Mouse (Mus musculus) liver, embryonic 16.5 days (tissue): ENCODE data around the gene Crym. TPM values are rescaled to one million over a fixed set of nuclear protein-coding genes. Genes with fewer than 3 reads are reported as not detected.

Experiments
- ATAC-seq: fragments of 200-750 bp; cut with Nextera tagmentation; 2 replicates; pipeline ENCODE4 v1.8.0; 2017; ENCODE audit warnings: low read depth, mild to moderate bottlenecking, moderate number of reproducible peaks, moderate library complexity
- H3K27ac ChIP-seq: fragments of 300-500 bp; sonication (generic); 2 replicates; pipeline ENCODE4 v1.5.1; 2014; ENCODE audit warnings: mild to moderate bottlenecking, low read length
- H3K27me3 ChIP-seq: fragments of 300-500 bp; sonication (generic); 2 replicates; pipeline ENCODE4 v1.6.1; 2014; ENCODE audit warnings: low read depth, low read length, mixed read lengths; ENCODE audit not compliant: control insufficient read depth, insufficient read depth
- H3K36me3 ChIP-seq: fragments of 300-500 bp; sonication (generic); 2 replicates; pipeline ENCODE4 v1.6.1; 2014; ENCODE audit warnings: mild to moderate bottlenecking; ENCODE audit not compliant: control insufficient read depth, insufficient read depth
- H3K4me1 ChIP-seq: fragments of 300-500 bp; sonication (generic); 2 replicates; pipeline ENCODE4 v1.6.1; 2014; ENCODE audit warnings: low read depth, low read length, mixed read lengths; ENCODE audit not compliant: control insufficient read depth
- H3K4me2 ChIP-seq: fragments of 300-500 bp; sonication (generic); 2 replicates; pipeline ENCODE4 v1.6.1; 2014; ENCODE audit warnings: low read depth, low read length, mixed read lengths
- H3K4me3 ChIP-seq: fragments of 300-500 bp; sonication (generic); 2 replicates; pipeline ENCODE4 v1.5.1; 2014; ENCODE audit warnings: low read depth, mild to moderate bottlenecking, low read length
- H3K9ac ChIP-seq: fragments of 300-500 bp; sonication (generic); 2 replicates; pipeline ENCODE4 v1.6.1; 2014; ENCODE audit warnings: low read depth, low read length
- H3K9me3 ChIP-seq: fragments of 300-500 bp; sonication (generic); replicated peaks from 2 replicates; pipeline ENCODE4 v1.6.1; 2016; ENCODE audit warnings: low read length; ENCODE audit not compliant: control insufficient read depth
- WGBS: fragments of 180-500 bp; shearing (Covaris S2); extraction: QIAGEN DNeasy Blood & Tissue Kit; methylation state at CpG from one replicate; pipeline ENCODE4 v1.1.7; 2014; ENCODE audit not compliant: insufficient replicate concordance; 5-methylcytosine and 5-hydroxymethylcytosine counted together
- polyA plus RNA-seq: library from polyadenylated mRNA; unstranded; fragments of >200 nt; fragmentation: Nextera tagmentation; extraction: Ambion mirVana; gene quantifications from 2 replicates; pipeline ENCODE4 v1.2.1, GENCODE M21; 2015

Gene Crym
- 0.48 and 0.55 TPM in 2 replicates for polyA plus RNA-seq

DNA sequence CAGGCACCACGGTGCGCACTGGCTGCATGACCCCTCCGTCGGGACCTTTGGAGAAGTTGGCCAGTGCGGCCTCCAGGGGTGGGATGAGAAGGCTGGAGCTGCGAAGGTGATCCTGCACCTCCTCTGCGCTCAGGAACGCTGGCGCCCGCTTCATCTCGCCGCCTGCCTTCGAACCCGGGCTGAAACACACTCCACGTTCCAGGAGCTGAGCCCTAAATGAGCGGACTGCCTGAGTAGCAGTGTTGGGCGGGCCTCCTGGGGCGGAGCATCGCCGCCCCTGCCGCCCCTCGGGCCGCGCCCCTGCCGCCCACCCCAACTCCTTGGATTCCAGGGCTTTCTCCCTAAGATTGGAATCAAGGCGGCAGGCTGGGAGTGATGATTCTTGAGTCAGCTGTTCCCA is at the start of gene Crym:
TSS of gene Crym (minus strand) at position 341 of the 400 bp plus-strand sequence.
- Histone ChIP-seq H3K4me3 (no peak within 1 kb of the TSS), H3K9me3 (no peaks in the 10 kb centered on the region), H3K27ac (no peak within 1 kb of the TSS), H3K9ac (no peak within 1 kb of the TSS), H3K4me1 (no peaks in the 10 kb centered on the region), H3K36me3 (no peaks in the 10 kb centered on the region), H3K4me2 (peak within 1 kb of the TSS; percentile 42), H3K27me3 (peaks cover 6% of the 10 kb centered on the region)
- ATAC-seq: no peak
- WGBS: 6% methylated on average over 26 of the region's 26 CpGs

GRCm38 (mm10) chr7:120241092-120241491 is 39.2 kb upstream of the Crym start:
- Histone ChIP-seq H3K36me3 (no peaks in the 10 kb centered on the region), H3K9me3 (no peaks in the 10 kb centered on the region), H3K9ac (no peak overlapping the region), H3K27me3 (no peaks in the 10 kb centered on the region), H3K4me2 (no peak overlapping the region), H3K27ac (no peak overlapping the region), H3K4me1 (no peaks in the 10 kb centered on the region), H3K4me3 (no peak overlapping the region)
- no peak for ATAC-seq

DNA sequence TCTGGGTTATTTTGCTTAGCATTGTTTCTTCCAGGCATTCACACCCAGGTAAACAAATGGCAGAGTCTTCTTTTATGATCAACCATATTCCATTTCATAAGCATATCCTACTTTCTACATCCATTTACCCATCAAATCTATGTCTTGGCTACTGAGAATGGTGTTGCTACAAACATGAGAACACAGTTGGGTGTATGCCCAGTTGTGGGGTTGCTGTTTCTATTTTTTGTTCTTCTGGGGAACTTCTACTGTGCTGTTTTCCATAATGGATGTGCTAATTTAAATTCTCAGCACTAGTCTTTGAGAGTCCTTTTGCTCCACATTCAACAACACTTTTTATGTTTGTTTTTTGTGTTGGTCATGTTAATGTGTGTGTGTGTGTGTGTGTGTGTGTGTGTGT is 26.6 kb upstream of the Crym start:
- H3K4me2 ChIP-seq: no peak overlapping the region
- no peaks in the 10 kb centered on the region for H3K27me3 ChIP-seq
- H3K9ac ChIP-seq: no peak overlapping the region
- no peaks in the 10 kb centered on the region for H3K36me3 ChIP-seq
- H3K27ac ChIP-seq: no peak overlapping the region
- no peaks in the 10 kb centered on the region for H3K4me1 ChIP-seq
- ATAC-seq: no peak
- H3K4me3 ChIP-seq: no peak overlapping the region
- H3K9me3 ChIP-seq: no peaks in the 10 kb centered on the region

- no peak overlapping the region for H3K4me3 ChIP-seq
- no peak for ATAC-seq
- no peak overlapping the region for H3K9ac ChIP-seq
- no peaks in the 10 kb centered on the region for H3K36me3 ChIP-seq
- 26% methylated on average over 9 of the region's 9 CpGs for WGBS
- no peak overlapping the region for H3K27ac ChIP-seq
- H3K4me1 ChIP-seq: no peaks in the 10 kb centered on the region
- no peak overlapping the region for H3K4me2 ChIP-seq
- no peaks in the 10 kb centered on the region for H3K9me3 ChIP-seq
- peaks cover 6% of the 10 kb centered on the region for H3K27me3 ChIP-seq
Observed at GRCm38 (mm10) chr7:120205989-120206388, 4.1 kb upstream of the Crym start.

- Histone ChIP-seq H3K4me3 (no peak within 1 kb of the TSS), H3K4me2 (peak within 1 kb of the TSS; percentile 3; the same call in 1 of the 2 replicates), H3K4me1 (no peaks in the 10 kb centered on the region), H3K36me3 (no peaks in the 10 kb centered on the region), H3K9ac (no peak within 1 kb of the TSS), H3K27ac (no peak within 1 kb of the TSS), H3K27me3 (peaks cover 6% of the 10 kb centered on the region), H3K9me3 (no peaks in the 10 kb centered on the region)
- 7% methylated on average over 26 of the region's 26 CpGs for WGBS
- 0 out of 2 replicates have a peak, but pooled peaks have one; percentile 37 for ATAC-seq
Observed at GRCm38 (mm10) chr7:120203789-120204188, 1.9 kb upstream of the Crym start, which contains the start of gene Abca14. Gene Abca14, plus strand, starts transcription at chr7:120203961.

DNA sequence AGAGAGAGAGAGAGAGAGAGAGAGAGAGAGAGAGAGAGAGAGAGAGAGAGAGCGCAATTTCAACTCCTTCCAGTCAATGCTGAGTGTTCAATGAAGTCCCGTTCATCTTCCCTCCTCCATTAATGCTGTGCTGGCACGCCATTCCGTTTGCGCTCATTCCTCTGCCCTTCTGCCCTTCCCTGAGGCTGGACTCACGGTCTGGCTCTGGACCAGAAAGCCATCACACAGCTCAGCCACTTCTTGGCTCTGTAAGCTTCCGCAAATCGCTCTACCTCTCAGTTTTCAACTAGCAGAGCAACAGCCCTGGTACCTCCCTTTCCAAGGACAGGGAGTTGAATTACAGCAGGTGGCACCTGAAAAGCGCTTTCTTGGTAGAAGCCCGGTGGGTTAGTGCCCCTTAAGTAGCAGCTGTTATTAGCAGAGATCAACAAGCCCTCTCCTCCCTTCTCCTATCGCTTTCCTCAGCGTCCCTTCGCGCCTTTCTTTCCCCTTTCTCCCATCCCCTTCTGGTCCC is 623 bp downstream of the Crym start:
- H3K4me3 ChIP-seq: no peak overlapping the region
- no peak for ATAC-seq
- 5% methylated on average over 13 of the region's 14 CpGs for WGBS

GRCm38 (mm10) chr7:120195207-120195606 is 6.7 kb downstream of the Crym start:
- Histone ChIP-seq H3K4me3 (no peak overlapping the region), H3K36me3 (no peaks in the 10 kb centered on the region), H3K27me3 (no peaks in the 10 kb centered on the region), H3K9ac (no peak overlapping the region), H3K4me2 (no peak overlapping the region), H3K4me1 (no peaks in the 10 kb centered on the region), H3K27ac (no peak overlapping the region), H3K9me3 (no peaks in the 10 kb centered on the region)
- WGBS: 61% methylated on average over 4 of the region's 4 CpGs
- no peak for ATAC-seq

More for the DNA sequence above, 623 bp downstream of the Crym start:
- Histone ChIP-seq H3K4me2 (peak overlapping the region; percentile 42), H3K27ac (no peak overlapping the region), H3K9me3 (no peaks in the 10 kb centered on the region), H3K9ac (no peak overlapping the region), H3K36me3 (no peaks in the 10 kb centered on the region), H3K27me3 (peaks cover 6% of the 10 kb centered on the region), H3K4me1 (no peaks in the 10 kb centered on the region)

- ATAC-seq: no peak
- Histone ChIP-seq H3K36me3 (no peaks in the 10 kb centered on the region), H3K9me3 (no peaks in the 10 kb centered on the region), H3K4me1 (no peaks in the 10 kb centered on the region), H3K27me3 (no peaks in the 10 kb centered on the region), H3K4me3 (no peak overlapping the region), H3K9ac (no peak overlapping the region), H3K4me2 (no peak overlapping the region), H3K27ac (no peak overlapping the region)
- 63% methylated on average over 6 of the region's 6 CpGs for WGBS
Observed at GRCm38 (mm10) chr7:120192816-120193215, 9.1 kb downstream of the Crym start.

GRCm38 (mm10) chr7:120192207-120192606 is 9.7 kb downstream of the Crym start:
- H3K4me2 ChIP-seq: no peak overlapping the region
- no peak for ATAC-seq
- WGBS: 37% methylated on average over 3 of the region's 3 CpGs

More at GRCm38 (mm10) chr7:120192207-120192606, 9.7 kb downstream of the Crym start:
- Histone ChIP-seq H3K36me3 (no peaks in the 10 kb centered on the region), H3K27me3 (no peaks in the 10 kb centered on the region), H3K27ac (no peak overlapping the region), H3K9ac (no peak overlapping the region), H3K4me3 (no peak overlapping the region), H3K9me3 (no peaks in the 10 kb centered on the region), H3K4me1 (no peaks in the 10 kb centered on the region)
